Mouse (Mus musculus) myocyte (in vitro differentiated cells): ENCODE results near the gene Pnpla6. TPM values are rescaled to one million over a fixed set of nuclear protein-coding genes. Genes with fewer than 3 reads are reported as not detected.

Experiments
- H3K27me3 ChIP-seq: one replicate; pipeline ENCODE4 v1.6.1; 2011; ENCODE audit not compliant: control insufficient read depth, insufficient read depth, insufficient read length
- H3K36me3 ChIP-seq: one replicate; pipeline ENCODE4 v1.6.1; 2011; ENCODE audit not compliant: control insufficient read depth, insufficient read depth
- H3K4me2 ChIP-seq: one replicate; pipeline ENCODE4 v1.6.1; 2011; ENCODE audit warnings: low read depth, control low read depth
- H3K4me3 ChIP-seq: one replicate; pipeline ENCODE4 v1.5.1; 2011; ENCODE audit warnings: mild to moderate bottlenecking, control low read depth, moderate library complexity
- H3K79me2 ChIP-seq: one replicate; pipeline ENCODE4 v1.6.1; 2011; ENCODE audit not compliant: control insufficient read depth, insufficient read depth
- H3ac ChIP-seq: one replicate; pipeline ENCODE4 v1.6.1; 2011; ENCODE audit not compliant: control insufficient read depth, insufficient read length
- CEBPB ChIP-seq: IDR thresholded peaks from 2 replicates; pipeline ENCODE4 v1.6.1; 2011; ENCODE audit warnings: mild to moderate bottlenecking, moderate library complexity; ENCODE audit not compliant: poor library complexity, insufficient read depth, severe bottlenecking
- E2F4 ChIP-seq: IDR thresholded peaks from one replicate; pipeline ENCODE4 v1.6.1; 2011; ENCODE audit warnings: mild to moderate bottlenecking, control low read depth, moderate library complexity; ENCODE audit not compliant: insufficient read depth
- MAX ChIP-seq: IDR thresholded peaks from one replicate; pipeline ENCODE4 v1.6.1; 2011; ENCODE audit warnings: low read depth, mild to moderate bottlenecking, control low read depth
- MYOD1 ChIP-seq, 3 experiments: IDR thresholded peaks; one replicate each; pipeline ENCODE4 v1.6.1; 2011; ENCODE audit warnings: control low read depth in 2 of 3, low read depth in 2 of 3, mild to moderate bottlenecking in 2 of 3, moderate library complexity in 1 of 3; ENCODE audit not compliant: insufficient read length in 2 of 3, control insufficient read depth in 1 of 3
- MYOG ChIP-seq, 3 experiments: IDR thresholded peaks; one replicate each; pipeline ENCODE4 v1.6.1; 2011; ENCODE audit warnings: control low read depth in 2 of 3, low read depth in 2 of 3, mild to moderate bottlenecking in 2 of 3; ENCODE audit not compliant: insufficient read length in 2 of 3, control insufficient read depth in 1 of 3, insufficient read depth in 1 of 3
- POLR2A ChIP-seq: IDR thresholded peaks from one replicate; pipeline ENCODE4 v1.6.1; 2011; ENCODE audit warnings: low read depth, mild to moderate bottlenecking, control low read depth, moderate library complexity; ENCODE audit not compliant: insufficient read length
- POLR2AphosphoS2 ChIP-seq: IDR thresholded peaks from one replicate; pipeline ENCODE4 v1.6.1; 2011; ENCODE audit warnings: low read depth, control low read depth; ENCODE audit not compliant: insufficient read length
- REST ChIP-seq: IDR thresholded peaks from one replicate; pipeline ENCODE4 v1.6.1; 2011; ENCODE audit warnings: mild to moderate bottlenecking, control low read depth, moderate library complexity; ENCODE audit not compliant: insufficient read depth, insufficient read length
- SRF ChIP-seq: IDR thresholded peaks from one replicate; pipeline ENCODE4 v1.6.1; 2011; ENCODE audit warnings: low read depth; ENCODE audit not compliant: control insufficient read depth, insufficient read length
- TCF12 ChIP-seq: IDR thresholded peaks from one replicate; pipeline ENCODE4 v1.6.1; 2011; ENCODE audit warnings: mild to moderate bottlenecking, control low read depth; ENCODE audit not compliant: poor library complexity, insufficient read depth, severe bottlenecking
- TCF3 ChIP-seq: IDR thresholded peaks from one replicate; pipeline ENCODE4 v1.6.1; 2011; ENCODE audit warnings: low read depth, control low read depth; ENCODE audit not compliant: insufficient read length
- USF1 ChIP-seq: IDR thresholded peaks from one replicate; pipeline ENCODE4 v1.6.1; 2011; ENCODE audit warnings: low read depth, mild to moderate bottlenecking, control low read depth, moderate library complexity
- polyA plus RNA-seq: library from polyadenylated mRNA; unstranded; fragments of >200 nt; fragmentation: generic; extraction: Trizol; gene quantifications from one replicate; pipeline ENCODE4 v1.2.1, GENCODE M21; 2012; ENCODE audit warnings: missing spikeins

Gene Pnpla6
- polyA plus RNA-seq, 1 experiment = 14.8 TPM

GRCm38 (mm10) chr8:3536053-3536841 is 21.1 kb downstream of the Pnpla6 start:
- H3K79me2 ChIP-seq = no peaks in the 10 kb centered on the region
- no peaks in the 10 kb centered on the region for H3K36me3 ChIP-seq
- H3K27me3 ChIP-seq = no peaks in the 10 kb centered on the region
- no peak overlapping the region for H3K4me3 ChIP-seq
- no peak for TF ChIP-seq TCF3
- TF ChIP-seq REST = no peak
- no peak for TF ChIP-seq POLR2AphosphoS2
- TF ChIP-seq POLR2A = no peak
- TF ChIP-seq USF1 = no peak
- TF ChIP-seq MAX = no peak
- TF ChIP-seq MYOD1 (IDR thresholded peaks at IDR 0.05; ENCODE audit: control insufficient read depth in 1 of 3, insufficient read length in 2 of 3, low read depth in 2 of 3) = no peak
- no peak for TF ChIP-seq CEBPB
- no peak for TF ChIP-seq E2F4
- no peak overlapping the region for H3ac ChIP-seq
- no peak overlapping the region for H3K4me2 ChIP-seq

GRCm38 (mm10) chr8:3536940-3537339 is 21.8 kb downstream of the Pnpla6 start:
- no peaks in the 10 kb centered on the region for H3K36me3 ChIP-seq
- no peak for TF ChIP-seq SRF
- no peak for TF ChIP-seq MAX
- no peak for TF ChIP-seq POLR2A
- TF ChIP-seq POLR2AphosphoS2 = no peak
- TF ChIP-seq MYOG (IDR thresholded peaks at IDR 0.05; ENCODE audit: control insufficient read depth in 1 of 3, insufficient read depth in 1 of 3, insufficient read length in 2 of 3, low read depth in 2 of 3) = no peak
- TF ChIP-seq TCF3 = no peak
- no peak for TF ChIP-seq MYOD1 (IDR thresholded peaks at IDR 0.05; ENCODE audit: control insufficient read depth in 1 of 3, insufficient read length in 2 of 3, low read depth in 2 of 3)
- TF ChIP-seq TCF12 = no peak
- TF ChIP-seq USF1 = no peak
- TF ChIP-seq E2F4 = no peak
- TF ChIP-seq CEBPB = no peak
- TF ChIP-seq REST = no peak

GRCm38 (mm10) chr8:3537666-3538065 is 22.5 kb downstream of the Pnpla6 start:
- no peak overlapping the region for H3ac ChIP-seq
- no peaks in the 10 kb centered on the region for H3K36me3 ChIP-seq
- H3K4me3 ChIP-seq = no peak overlapping the region
- H3K79me2 ChIP-seq = no peaks in the 10 kb centered on the region
- no peak overlapping the region for H3K4me2 ChIP-seq
- H3K27me3 ChIP-seq = no peaks in the 10 kb centered on the region
- no peak for TF ChIP-seq MYOD1 (IDR thresholded peaks at IDR 0.05; ENCODE audit: control insufficient read depth in 1 of 3, insufficient read length in 2 of 3, low read depth in 2 of 3)
- no peak for TF ChIP-seq TCF12
- no peak for TF ChIP-seq USF1
- no peak for TF ChIP-seq SRF
- TF ChIP-seq MAX = no peak
- TF ChIP-seq CEBPB = no peak
- TF ChIP-seq MYOG (IDR thresholded peaks at IDR 0.05; ENCODE audit: control insufficient read depth in 1 of 3, insufficient read depth in 1 of 3, insufficient read length in 2 of 3, low read depth in 2 of 3) = no peak
- no peak for TF ChIP-seq POLR2A
- TF ChIP-seq POLR2AphosphoS2 = no peak
- no peak for TF ChIP-seq E2F4
- TF ChIP-seq TCF3 = no peak
- TF ChIP-seq REST = no peak

More at GRCm38 (mm10) chr8:3536940-3537339, 21.8 kb downstream of the Pnpla6 start:
- Histone ChIP-seq H3K4me2 (no peak overlapping the region), H3K4me3 (no peak overlapping the region), H3ac (no peak overlapping the region), H3K79me2 (no peaks in the 10 kb centered on the region), H3K27me3 (no peaks in the 10 kb centered on the region)

GRCm38 (mm10) chr8:3539146-3539545 is 24.0 kb downstream of the Pnpla6 start:
- Histone ChIP-seq H3ac (no peak overlapping the region), H3K4me3 (no peak overlapping the region), H3K27me3 (no peaks in the 10 kb centered on the region), H3K36me3 (no peaks in the 10 kb centered on the region), H3K79me2 (no peaks in the 10 kb centered on the region), H3K4me2 (no peak overlapping the region)
- no peak for TF ChIP-seq TCF12
- TF ChIP-seq POLR2A = no peak
- no peak for TF ChIP-seq SRF
- no peak for TF ChIP-seq MYOG (IDR thresholded peaks at IDR 0.05; ENCODE audit: control insufficient read depth in 1 of 3, insufficient read depth in 1 of 3, insufficient read length in 2 of 3, low read depth in 2 of 3)
- TF ChIP-seq TCF3 = no peak
- TF ChIP-seq USF1 = no peak
- TF ChIP-seq POLR2AphosphoS2 = no peak
- TF ChIP-seq MAX = no peak
- no peak for TF ChIP-seq CEBPB
- TF ChIP-seq E2F4 = no peak
- TF ChIP-seq MYOD1 (IDR thresholded peaks at IDR 0.05; ENCODE audit: control insufficient read depth in 1 of 3, insufficient read length in 2 of 3, low read depth in 2 of 3) = no peak
- TF ChIP-seq REST = no peak

GRCm38 (mm10) chr8:3540076-3540475 is 24.9 kb downstream of the Pnpla6 start:
- Histone ChIP-seq H3K4me3 (no peak overlapping the region), H3ac (no peak overlapping the region), H3K4me2 (no peak overlapping the region), H3K79me2 (no peaks in the 10 kb centered on the region), H3K27me3 (no peaks in the 10 kb centered on the region), H3K36me3 (no peaks in the 10 kb centered on the region)
- TF ChIP-seq MAX (no peak), E2F4 (no peak), MYOD1 (IDR thresholded peaks at IDR 0.05; ENCODE audit: control insufficient read depth in 1 of 3, insufficient read length in 2 of 3, low read depth in 2 of 3) (no peak), TCF3 (no peak), POLR2A (no peak), CEBPB (no peak), USF1 (no peak), MYOG (IDR thresholded peaks at IDR 0.05; ENCODE audit: control insufficient read depth in 1 of 3, insufficient read depth in 1 of 3, insufficient read length in 2 of 3, low read depth in 2 of 3) (no peak), TCF12 (no peak), SRF (no peak), REST (no peak), POLR2AphosphoS2 (no peak)
